Mouse (Mus musculus) heart, adult 2 months (tissue): ENCODE results near the gene Pkd1l3.

Experiments
- CTCF ChIP-seq: fragments of 200-600 bp; IDR thresholded peaks from 2 replicates; pipeline ENCODE4 v1.8.1; 2022; ENCODE audit warnings: antibody characterized with exemption, mild to moderate bottlenecking, moderate library complexity
- POLR2A ChIP-seq: fragments of 200-500 bp; IDR thresholded peaks from 2 replicates; pipeline ENCODE4 v1.6.1; 2011; ENCODE audit warnings: mild to moderate bottlenecking, low read depth, low read length, control low read depth; ENCODE audit not compliant: insufficient read depth

DNA sequence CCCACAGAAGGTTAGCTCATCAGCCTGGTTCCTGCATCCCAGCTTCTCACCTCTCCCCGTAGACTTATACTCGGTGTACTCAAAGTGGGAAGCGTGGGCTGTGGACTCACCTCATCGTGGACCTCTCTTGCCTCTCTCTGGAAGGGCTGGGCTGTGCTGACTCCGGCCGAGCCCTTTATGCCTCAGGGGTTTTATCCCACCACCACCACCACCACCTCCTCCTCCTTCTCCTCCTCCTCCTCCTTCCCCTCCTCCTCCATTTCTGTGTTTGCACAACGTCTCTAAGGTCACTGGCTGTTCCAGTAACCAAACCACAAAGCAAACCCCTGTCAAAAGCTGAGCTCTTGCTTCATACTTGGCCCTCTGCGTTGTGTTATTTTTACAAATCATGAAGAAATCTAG is 35.4 kb upstream of the Pkd1l3 start, which contains the start of gene Hp:
- TF ChIP-seq POLR2A: no peak
- no peak for TF ChIP-seq CTCF
